Mouse (Mus musculus) CD4-positive, CD25-positive, alpha-beta regulatory T cell (primary cell): Measurements from ENCODE around the gene Zbtb46. TPM values are rescaled to one million over a fixed set of nuclear protein-coding genes. Genes with fewer than 3 reads are reported as not detected.

Experiments used
- polyA plus RNA-seq: library from polyadenylated mRNA; unstranded; fragments of 100-300 nt; shearing (Covaris generic); gene quantifications from one replicate; pipeline ENCODE4 v1.2.1, GENCODE M21; 2017

The Zbtb46 gene
- polyA plus RNA-seq = 2.1 TPM

GRCm38 (mm10) chr2:181459153-181459672 lies at the start of gene Zbtb46:
Gene Zbtb46 (minus strand): TSS chr2:181459426.

GRCm38 (mm10) chr2:181496831-181497547 lies 37.8 kb upstream of the Zbtb46 start, which contains the start of gene Tpd52l2:
Gene Tpd52l2 (plus strand): TSS chr2:181497142.

GRCm38 (mm10) chr2:181493156-181493927 lies 34.1 kb upstream of the Zbtb46 start, which contains the start of gene Abhd16b:
Gene Abhd16b (plus strand): TSS chr2:181493206.

GRCm38 (mm10) chr2:181379778-181380177 lies 79.4 kb downstream of the Zbtb46 start, which contains the start of gene Lime1:
Gene Lime1 (plus strand): TSS chr2:181380078.

GRCm38 (mm10) chr2:181364860-181365596 lies 94.2 kb downstream of the Zbtb46 start, which contains the start of the genes Zgpat and Arfrp1:
Gene Zgpat (plus strand): TSS chr2:181364928.
Gene Arfrp1 (minus strand): TSS chr2:181365404.

Other genes with a start within 250 kb of the Zbtb46 start
- gene Srms, start 246.2 kb downstream of the Zbtb46 start, polyA plus RNA-seq = 0.86 TPM
- gene Fndc11, start 239.4 kb downstream of the Zbtb46 start, polyA plus RNA-seq = 0.75 TPM
- 20.5 TPM for gene Helz2, start 217.4 kb downstream of the Zbtb46 start, polyA plus RNA-seq
- gene Gmeb2, start 171.4 kb downstream of the Zbtb46 start, polyA plus RNA-seq = 28.0 TPM
- not detected for gene Stmn3, start 144.9 kb downstream of the Zbtb46 start, polyA plus RNA-seq
- 73.0 TPM for gene Rtel1, start 139.7 kb downstream of the Zbtb46 start, polyA plus RNA-seq
- gene Zgpat, start 94.5 kb downstream of the Zbtb46 start, polyA plus RNA-seq = 105 TPM
- gene Arfrp1, start 94.0 kb downstream of the Zbtb46 start, polyA plus RNA-seq = 131 TPM
- 247 TPM for gene Lime1, start 79.3 kb downstream of the Zbtb46 start, polyA plus RNA-seq
- gene Abhd16b, start 33.8 kb upstream of the Zbtb46 start, polyA plus RNA-seq = not detected
- gene Tpd52l2, start 37.7 kb upstream of the Zbtb46 start, polyA plus RNA-seq = 82.2 TPM
- gene Dnajc5, start 61.1 kb upstream of the Zbtb46 start, polyA plus RNA-seq = 114 TPM
- gene Uckl1, start 125.5 kb upstream of the Zbtb46 start, polyA plus RNA-seq = 226 TPM
- 88.6 TPM for gene Prpf6, start 132.4 kb upstream of the Zbtb46 start, polyA plus RNA-seq
- 40.6 TPM for gene Zfp512b, start 133.4 kb upstream of the Zbtb46 start, polyA plus RNA-seq
- 37.9 TPM for gene Samd10, start 139.8 kb upstream of the Zbtb46 start, polyA plus RNA-seq
- not detected for gene Gm29797, start 197.6 kb upstream of the Zbtb46 start, polyA plus RNA-seq
- not detected for gene Sox18, start 212.2 kb upstream of the Zbtb46 start, polyA plus RNA-seq
- 19.6 TPM for gene Tcea2, start 220.9 kb upstream of the Zbtb46 start, polyA plus RNA-seq
- 222 TPM for gene Rgs19, start 234.6 kb upstream of the Zbtb46 start, polyA plus RNA-seq
- not detected for gene Lkaaear1, start 239.0 kb upstream of the Zbtb46 start, polyA plus RNA-seq